In genomic region chr10:89551657-89552056, GRCm38 (mm10) we compare ENCODE assay signal across 27 mouse cellular contexts. TPM values are rescaled to one million over a fixed set of nuclear protein-coding genes. Genes with fewer than 3 reads are reported as not detected.
DNase-seq lines count a peak whose midpoint lies in the region; ATAC-seq and TF ChIP-seq lines count a peak whose summit lies in the region.
"Had no signal": no experiment of that assay in that cellular context is flagged by ENCODE, and none has a peak within 500 bp of the region (broad histone marks: within the 10 kb centered on the region; RNA-seq: fewer than 3 reads in every experiment).

No protein-coding gene starts in this region.

- H3K27ac ChIP-seq in forebrain, embryonic 13.5 days: no peak overlapping the region
- H3K27ac ChIP-seq in forebrain, embryonic 10.5 days: no peak overlapping the region
- H3K27ac ChIP-seq in left cerebral cortex, adult 2 months: no peak overlapping the region
- H3K27ac ChIP-seq in intestine, embryonic 16.5 days (ENCODE audit: low read length): 0 out of 2 replicates have a peak overlapping the region, but pooled peaks have one; percentile 30
- H3K27ac ChIP-seq: embryonic facial prominence, embryonic 15.5 days; gastrocnemius, adult 2 months; heart, embryonic 13.5 days; hindbrain, embryonic 14.5 days; kidney, postnatal 0 days; midbrain, embryonic 13.5 days; stomach, embryonic 15.5 days had no signal

- H3K9ac ChIP-seq in forebrain, embryonic 13.5 days: no peak overlapping the region
- H3K9ac ChIP-seq in intestine, embryonic 16.5 days (ENCODE audit: low read depth, low read length): no peak overlapping the region
- H3K9ac ChIP-seq: embryonic facial prominence, embryonic 15.5 days; heart, embryonic 13.5 days; hindbrain, embryonic 14.5 days; midbrain, embryonic 13.5 days; stomach, embryonic 15.5 days had no signal

- intact Hi-C loops in left cerebral cortex, adult 2 months (cut with DNase I): no loop called here

- ATAC-seq in forebrain, embryonic 13.5 days: peak; percentile 53; the same call in 1 of the 2 replicates
- ATAC-seq in intestine, embryonic 16.5 days: peak; percentile 49
- ATAC-seq: midbrain, embryonic 13.5 days; Patski had no signal

- H3K9me3 ChIP-seq in forebrain, embryonic 13.5 days (replicated peaks): no peaks in the 10 kb centered on the region
- no peaks in the 10 kb centered on the region for H3K9me3 ChIP-seq in forebrain, embryonic 10.5 days
- H3K9me3 ChIP-seq in intestine, embryonic 16.5 days (ENCODE audit: control insufficient read depth, low read length): no peaks in the 10 kb centered on the region
- H3K9me3 ChIP-seq: embryonic facial prominence, embryonic 15.5 days; heart, embryonic 13.5 days; midbrain, embryonic 13.5 days; stomach, embryonic 15.5 days had no signal

- H3K4me1 ChIP-seq in forebrain, embryonic 13.5 days: no peaks in the 10 kb centered on the region
- H3K4me1 ChIP-seq in forebrain, embryonic 10.5 days: no peaks in the 10 kb centered on the region
- no peaks in the 10 kb centered on the region for H3K4me1 ChIP-seq in intestine, embryonic 16.5 days (ENCODE audit: control insufficient read depth, insufficient read depth, low read length)
- H3K4me1 ChIP-seq: embryonic facial prominence, embryonic 15.5 days; midbrain, embryonic 13.5 days; stomach, embryonic 15.5 days had no signal

- TF ChIP-seq CTCF in left cerebral cortex, adult 2 months (IDR thresholded peaks at IDR 0.05): no peak

- no peaks in the 10 kb centered on the region for H3K36me3 ChIP-seq in forebrain, embryonic 13.5 days (ENCODE audit: poor library complexity, severe bottlenecking)
- no peaks in the 10 kb centered on the region for H3K36me3 ChIP-seq in forebrain, embryonic 10.5 days (replicated peaks)
- H3K36me3 ChIP-seq in intestine, embryonic 16.5 days (ENCODE audit: control insufficient read depth, insufficient read depth, low read length): no peaks in the 10 kb centered on the region
- H3K36me3 ChIP-seq: embryonic facial prominence, embryonic 15.5 days; heart, embryonic 13.5 days; midbrain, embryonic 13.5 days; stomach, embryonic 15.5 days had no signal

- H3K4me3 ChIP-seq in forebrain, embryonic 13.5 days: no peak overlapping the region
- H3K4me3 ChIP-seq in forebrain, embryonic 10.5 days: no peak overlapping the region
- no peak overlapping the region for H3K4me3 ChIP-seq in left cerebral cortex, adult 2 months
- no peak overlapping the region for H3K4me3 ChIP-seq in intestine, embryonic 16.5 days (ENCODE audit: low read length)
- H3K4me3 ChIP-seq: embryonic facial prominence, embryonic 15.5 days; gastrocnemius, adult 2 months; heart, embryonic 13.5 days; midbrain, embryonic 13.5 days; myocyte; stomach, embryonic 15.5 days had no signal

- WGBS in forebrain, embryonic 13.5 days: 85% methylated on average over 4 of the region's 4 CpGs
- 92% methylated on average over 4 of the region's 4 CpGs for WGBS in forebrain, embryonic 10.5 days
- WGBS in intestine, embryonic 16.5 days: 78% methylated on average over 4 of the region's 4 CpGs

- H3K27me3 ChIP-seq in forebrain, embryonic 13.5 days: no peaks in the 10 kb centered on the region
- H3K27me3 ChIP-seq in forebrain, embryonic 10.5 days (ENCODE audit: poor library complexity, severe bottlenecking): no peaks in the 10 kb centered on the region
- no peaks in the 10 kb centered on the region for H3K27me3 ChIP-seq in intestine, embryonic 16.5 days (replicated peaks; ENCODE audit: control insufficient read depth, insufficient read depth, low read length)
- H3K27me3 ChIP-seq: embryonic facial prominence, embryonic 15.5 days; heart, embryonic 13.5 days; midbrain, embryonic 13.5 days; Patski; stomach, embryonic 15.5 days had no signal

- no peak for DNase-seq in forebrain, embryonic 10.5 days (ENCODE audit: extremely low spot score, low spot score)
- DNase-seq in left cerebral cortex, adult 11 months (ENCODE audit: low spot score): peak; percentile 2
- DNase-seq in left cerebral cortex, adult 2 months (ENCODE audit: extremely low spot score in 1 of 2, low spot score in 2 of 2): no peak
- DNase-seq in brain, adult 2 months (ENCODE audit: low read depth, low spot score): peak; percentile 49
- DNase-seq in layer of hippocampus, postnatal 10 days (ENCODE audit: low spot score in 2 of 2): no peak
- DNase-seq: cerebellum, adult 11-12 months; cerebellum, postnatal 14 days; gastrocnemius, adult 2 months; heart, postnatal 36 days; kidney, adult 11 months; lung, adult 18-20 months; lung, postnatal 14 days; right cerebral cortex, postnatal 14 days had no signal

- no peak overlapping the region for H3K4me2 ChIP-seq in forebrain, embryonic 13.5 days
- no peak overlapping the region for H3K4me2 ChIP-seq in intestine, embryonic 16.5 days (ENCODE audit: low read depth, low read length)
- H3K4me2 ChIP-seq: embryonic facial prominence, embryonic 15.5 days; heart, embryonic 13.5 days; hindbrain, embryonic 14.5 days; liver, embryonic 11.5 days; midbrain, embryonic 13.5 days; stomach, embryonic 15.5 days had no signal

RNA-seq across cellular contexts. Expression of gene Nr1h4, which starts 18.3 kb away (rescaled TPM):
- 0.10 TPM in 1 of 2 replicates, not detected in the other for polyA plus RNA-seq in forebrain, embryonic 13.5 days (2015; fragmentation: Nextera tagmentation; extraction: Ambion mirVana)
- not detected in 2 replicates for polyA plus RNA-seq in forebrain, embryonic 10.5 days (2016; fragmentation: Nextera tagmentation; extraction: Ambion mirVana)
- not detected for total RNA-seq in left cerebral cortex, adult 2 months (2021)
- polyA plus RNA-seq in intestine, embryonic 16.5 days (2015; fragmentation: Nextera tagmentation; extraction: Ambion mirVana): 84.0 and 108 TPM in 2 replicates
- under 1 TPM; 0.22 to 0.41 TPM for total RNA-seq in layer of hippocampus, postnatal 10 days (2021)
- total RNA-seq: megakaryocyte, adult 5-6 weeks had no signal
- polyA plus RNA-seq: embryonic facial prominence, embryonic 15.5 days; limb, embryonic 11.5 days; midbrain, embryonic 13.5 days; myocyte; neural tube, embryonic 14.5 days had no signal

Comparison
In these comparisons a context has a peak if more than half of its experiments do, and no peak if none do; other contexts are left out.
1. DNase-seq: peak in left cerebral cortex, adult 11 months (single experiment) and brain, adult 2 months (single experiment); none in forebrain, embryonic 10.5 days (single experiment), left cerebral cortex, adult 2 months (0 of 2) and layer of hippocampus, postnatal 10 days (0 of 2).
2. RNA of gene Nr1h4, which starts 18.3 kb away (polyA plus RNA-seq): 84.0 to 108 TPM in intestine, embryonic 16.5 days; 0.10 TPM in forebrain, embryonic 13.5 days and not detected in forebrain, embryonic 10.5 days; every median in the first group is over 10 times any median in the second.